Mouse (Mus musculus): ENCODE measurements around the gene Hormad2. TPM values are rescaled to one million over a fixed set of nuclear protein-coding genes. Genes with fewer than 3 reads are reported as not detected.
A peak's percentile ranks its signal among the peaks of the same experiment; 100 is the strongest.

Gene Hormad2
- polyA plus RNA-seq, 1 experiment: 0.06 TPM

DNA sequence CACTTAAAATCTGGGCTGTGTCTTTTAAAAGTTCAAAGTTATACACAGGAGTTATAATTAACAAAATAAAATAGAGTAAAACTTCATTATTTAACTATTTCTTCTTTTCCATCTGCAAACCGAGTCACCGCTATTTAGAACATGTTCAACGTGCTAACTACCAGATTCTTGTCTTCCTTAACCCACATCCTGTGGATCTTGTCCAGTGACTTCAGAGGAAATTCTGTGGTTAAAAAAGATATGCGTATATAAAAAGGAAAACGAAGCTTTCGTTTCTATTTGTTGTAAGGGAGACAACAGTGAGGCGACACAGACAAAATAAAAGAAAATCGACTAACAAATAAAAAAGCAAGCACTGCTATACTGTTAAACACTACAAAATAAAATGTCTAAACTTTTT is 17.1 kb downstream of the Hormad2 start:
- no peak overlapping the region for H3K4me3 ChIP-seq (replicated peaks; ENCODE audit: extremely low read depth, low read depth, low read length)
- 59% methylated on average over 8 of the region's 8 CpGs for WGBS
- TF ChIP-seq POLR2A (IDR thresholded peaks at IDR 0.05; ENCODE audit: borderline replicate concordance, extremely low read depth, low read depth, low read length) (no peak), CTCF (IDR thresholded peaks at IDR 0.05; ENCODE audit: insufficient read depth, low read length) (no peak)
- H3K4me1 ChIP-seq (ENCODE audit: control insufficient read depth, insufficient read depth, low read length): no peaks in the 10 kb centered on the region
- DNase-seq: no peak

- WGBS: 68% methylated on average over 16 of the region's 16 CpGs
- TF ChIP-seq CTCF (IDR thresholded peaks at IDR 0.05; ENCODE audit: insufficient read depth, low read length) (no peak), POLR2A (IDR thresholded peaks at IDR 0.05; ENCODE audit: borderline replicate concordance, extremely low read depth, low read depth, low read length) (no peak)
- peak; percentile 8 for DNase-seq
- Histone ChIP-seq H3K4me1 (ENCODE audit: control insufficient read depth, insufficient read depth, low read length) (no peaks in the 10 kb centered on the region), H3K4me3 (replicated peaks; ENCODE audit: extremely low read depth, low read depth, low read length) (no peak overlapping the region)
These were observed 18.1 kb downstream of the Hormad2 start for GRCm38 (mm10) chr11:4422494-4423425.

DNA sequence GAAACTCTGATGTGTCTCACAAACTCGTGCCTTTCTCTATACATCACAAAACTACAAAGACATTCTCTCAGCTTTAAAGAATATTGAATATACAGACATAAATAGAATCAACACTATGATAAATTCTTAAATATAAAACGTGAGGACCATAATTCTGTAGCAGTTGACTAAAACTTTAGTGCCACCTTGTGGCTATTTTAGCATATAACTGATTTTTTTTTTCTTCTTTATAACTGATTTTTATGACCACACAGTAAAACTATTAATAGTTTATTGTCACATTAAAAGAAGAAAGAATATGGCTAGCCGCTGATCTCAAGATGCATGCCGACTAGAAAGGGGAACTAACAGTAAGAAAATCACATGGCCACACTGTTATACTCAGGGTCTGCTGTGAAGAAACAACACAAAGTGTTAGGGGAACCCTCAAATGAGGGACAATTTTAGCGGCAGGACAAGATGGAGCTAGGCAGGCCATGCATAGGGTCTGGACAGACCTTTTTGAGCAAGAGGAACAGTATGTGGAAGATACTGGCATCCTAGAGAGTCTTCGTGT is 18.9 kb downstream of the Hormad2 start:
- Histone ChIP-seq H3K4me3 (replicated peaks; ENCODE audit: extremely low read depth, low read depth, low read length) (no peak overlapping the region), H3K4me1 (ENCODE audit: control insufficient read depth, insufficient read depth, low read length) (no peaks in the 10 kb centered on the region)
- TF ChIP-seq CTCF (IDR thresholded peaks at IDR 0.05; ENCODE audit: insufficient read depth, low read length): peak; percentile 15; the same call in 1 of the 2 replicates
- no peak for TF ChIP-seq POLR2A (IDR thresholded peaks at IDR 0.05; ENCODE audit: borderline replicate concordance, extremely low read depth, low read depth, low read length)
- 40% methylated on average over 6 of the region's 6 CpGs for WGBS
- DNase-seq: no peak

- TF ChIP-seq CTCF (IDR thresholded peaks at IDR 0.05; ENCODE audit: insufficient read depth, low read length): no peak
- no peak for TF ChIP-seq POLR2A (IDR thresholded peaks at IDR 0.05; ENCODE audit: borderline replicate concordance, extremely low read depth, low read depth, low read length)
- H3K4me1 ChIP-seq (ENCODE audit: control insufficient read depth, insufficient read depth, low read length): no peaks in the 10 kb centered on the region
- H3K4me3 ChIP-seq (replicated peaks; ENCODE audit: extremely low read depth, low read depth, low read length): no peak overlapping the region
- no peak for DNase-seq
- WGBS: 67% methylated on average over 3 of the region's 3 CpGs
These were observed 22.9 kb downstream of the Hormad2 start for GRCm38 (mm10) chr11:4417986-4418385.

GRCm38 (mm10) chr11:4412294-4412693 is 28.6 kb downstream of the Hormad2 start:
- Histone ChIP-seq H3K4me1 (ENCODE audit: control insufficient read depth, insufficient read depth, low read length) (no peaks in the 10 kb centered on the region), H3K4me3 (replicated peaks; ENCODE audit: extremely low read depth, low read depth, low read length) (no peak overlapping the region)
- no peak for TF ChIP-seq POLR2A (IDR thresholded peaks at IDR 0.05; ENCODE audit: borderline replicate concordance, extremely low read depth, low read depth, low read length)
- no peak for TF ChIP-seq CTCF (IDR thresholded peaks at IDR 0.05; ENCODE audit: insufficient read depth, low read length)
- DNase-seq: no peak
- 85% methylated on average over 4 of the region's 4 CpGs for WGBS

DNA sequence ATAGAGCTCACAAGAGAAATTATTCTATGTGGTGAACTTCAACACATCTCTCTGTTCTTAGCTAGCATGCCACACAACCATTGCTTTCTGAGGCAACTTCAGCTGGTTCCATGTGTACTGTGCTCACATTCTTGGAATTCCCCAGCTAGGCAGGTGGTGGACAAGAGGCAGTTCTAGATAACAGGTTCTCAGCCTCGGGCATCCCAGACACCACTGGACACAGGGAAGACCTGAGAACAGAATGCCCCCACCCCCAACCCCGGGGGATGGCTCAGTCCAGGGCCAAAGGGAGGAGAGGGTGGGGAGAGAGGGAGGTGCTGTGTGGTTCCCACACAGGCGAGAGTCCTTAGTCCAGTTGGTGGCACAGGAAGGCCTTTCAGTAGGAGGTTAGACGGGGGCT is 36.6 kb downstream of the Hormad2 start:
- H3K4me3 ChIP-seq (replicated peaks; ENCODE audit: extremely low read depth, low read depth, low read length): no peak overlapping the region

DNA sequence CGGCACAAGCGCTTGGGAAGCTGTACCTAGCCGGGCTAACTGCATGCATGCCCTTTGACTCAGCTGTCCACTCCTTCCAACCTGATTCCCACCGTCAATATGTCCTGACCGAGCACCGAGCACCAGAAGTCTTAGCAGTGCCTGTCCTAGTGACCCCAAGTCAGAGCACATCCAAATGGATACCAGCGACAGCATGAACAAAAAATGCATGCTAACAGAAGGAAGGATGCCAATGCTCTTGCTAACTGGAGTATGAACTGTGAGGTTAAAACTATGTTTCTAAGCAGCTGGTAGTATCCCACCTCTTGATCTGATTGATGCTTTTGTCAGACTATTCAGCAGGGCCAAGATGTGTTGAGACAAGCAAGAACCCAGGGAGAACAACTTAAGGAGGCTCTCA is 37.5 kb downstream of the Hormad2 start:
- WGBS: 68% methylated on average over 7 of the region's 7 CpGs
- no peaks in the 10 kb centered on the region for H3K4me1 ChIP-seq (ENCODE audit: control insufficient read depth, insufficient read depth, low read length)
- no peak overlapping the region for H3K4me3 ChIP-seq (replicated peaks; ENCODE audit: extremely low read depth, low read depth, low read length)
- TF ChIP-seq POLR2A (IDR thresholded peaks at IDR 0.05; ENCODE audit: borderline replicate concordance, extremely low read depth, low read depth, low read length) (no peak), CTCF (IDR thresholded peaks at IDR 0.05; ENCODE audit: insufficient read depth, low read length) (no peak)
- no peak for DNase-seq

More for the DNA sequence above, 36.6 kb downstream of the Hormad2 start:
- H3K4me1 ChIP-seq (ENCODE audit: control insufficient read depth, insufficient read depth, low read length): no peaks in the 10 kb centered on the region
- DNase-seq: peak; percentile 5
- TF ChIP-seq CTCF (IDR thresholded peaks at IDR 0.05; ENCODE audit: insufficient read depth, low read length) (no peak), POLR2A (IDR thresholded peaks at IDR 0.05; ENCODE audit: borderline replicate concordance, extremely low read depth, low read depth, low read length) (no peak)
- 36% methylated on average over 4 of the region's 4 CpGs for WGBS

GRCm38 (mm10) chr11:4401251-4401650 is 39.7 kb downstream of the Hormad2 start:
- TF ChIP-seq POLR2A (IDR thresholded peaks at IDR 0.05; ENCODE audit: borderline replicate concordance, extremely low read depth, low read depth, low read length): no peak
- TF ChIP-seq CTCF (IDR thresholded peaks at IDR 0.05; ENCODE audit: insufficient read depth, low read length): no peak
- WGBS: 41% methylated on average over 5 of the region's 5 CpGs
- no peaks in the 10 kb centered on the region for H3K4me1 ChIP-seq (ENCODE audit: control insufficient read depth, insufficient read depth, low read length)
- no peak overlapping the region for H3K4me3 ChIP-seq (replicated peaks; ENCODE audit: extremely low read depth, low read depth, low read length)
- no peak for DNase-seq

- H3K4me1 ChIP-seq (ENCODE audit: control insufficient read depth, insufficient read depth, low read length): no peaks in the 10 kb centered on the region
These were observed 46.7 kb downstream of the Hormad2 start for GRCm38 (mm10) chr11:4394226-4394625.

More at GRCm38 (mm10) chr11:4394226-4394625, 46.7 kb downstream of the Hormad2 start:
- no peak for TF ChIP-seq POLR2A (IDR thresholded peaks at IDR 0.05; ENCODE audit: borderline replicate concordance, extremely low read depth, low read depth, low read length)
- TF ChIP-seq CTCF (IDR thresholded peaks at IDR 0.05; ENCODE audit: insufficient read depth, low read length): no peak
- DNase-seq: no peak
- no peak overlapping the region for H3K4me3 ChIP-seq (replicated peaks; ENCODE audit: extremely low read depth, low read depth, low read length)

Data from lung, adult 2 months (tissue).